Mouse (Mus musculus): ENCODE results near the gene Nrg3.

- TF ChIP-seq CTCF (IDR thresholded peaks at IDR 0.05; ENCODE audit: low read depth) (no peak), EP300 (optimal IDR thresholded peaks at IDR 0.05) (no peak)
These were observed 343.1 kb downstream of the Nrg3 start for GRCm38 (mm10) chr14:39129766-39130165.
